Mouse (Mus musculus) megakaryocyte-erythroid progenitor cell, adult 5-6 weeks (primary cell): ENCODE measurements around the gene Myf6. TPM values are rescaled to one million over a fixed set of nuclear protein-coding genes. Genes with fewer than 3 reads are reported as not detected.

Source experiments
- ATAC-seq: replicated peaks from 2 replicates; pipeline ENCODE4 v1.8.0; 2016; ENCODE audit warnings: mild to moderate bottlenecking, inconsistent platforms; ENCODE audit not compliant: severe bottlenecking, poor library complexity, low FRiP score, low TSS enrichment
- total RNA-seq, 2 experiments: library from RNA; stranded (forward) in 1 of 2; stranded (reverse) in 1 of 2; fragments of 200-1000, 215-1000 nt in 1 of 2; fragments of >200 nt in 1 of 2; fragmentation: Nextera tagmentation in 1 of 2; gene quantifications; 2 replicates each; pipeline ENCODE4 v1.2.3; 2014 to 2017

Gene Myf6
- not detected in 2 replicates for total RNA-seq (2014; fragmentation: Nextera tagmentation)
- not detected in 2 replicates for total RNA-seq (2017)

- no peak for ATAC-seq
Measured at GRCm38 (mm10) chr10:107494568-107494967, at the start of gene Myf6. Gene Myf6, minus strand, starts transcription at chr10:107494737.

GRCm38 (mm10) chr10:107543026-107543425 lies 48.5 kb upstream of the Myf6 start:
- no peak for ATAC-seq

- no peak for ATAC-seq
Measured at GRCm38 (mm10) chr10:107528758-107529157, 34.2 kb upstream of the Myf6 start.

- ATAC-seq = no peak
Measured at GRCm38 (mm10) chr10:107519216-107519615, 24.7 kb upstream of the Myf6 start.

GRCm38 (mm10) chr10:107516641-107517040 lies 22.1 kb upstream of the Myf6 start:
- ATAC-seq = no peak

GRCm38 (mm10) chr10:107514735-107515134 lies 20.2 kb upstream of the Myf6 start:
- no peak for ATAC-seq

GRCm38 (mm10) chr10:107506397-107506796 lies 11.9 kb upstream of the Myf6 start:
- ATAC-seq = no peak

GRCm38 (mm10) chr10:107503430-107503829 lies 8.9 kb upstream of the Myf6 start:
- ATAC-seq = no peak

GRCm38 (mm10) chr10:107502193-107502592 lies 7.7 kb upstream of the Myf6 start:
- no peak for ATAC-seq

- no peak for ATAC-seq
Measured at GRCm38 (mm10) chr10:107499656-107500055, 5.1 kb upstream of the Myf6 start.

- ATAC-seq = no peak
Measured at GRCm38 (mm10) chr10:107496402-107496801, 1.9 kb upstream of the Myf6 start.

GRCm38 (mm10) chr10:107493580-107494474 lies 710 bp downstream of the Myf6 start:
- no peak for ATAC-seq

GRCm38 (mm10) chr10:107492867-107493579 lies 1.5 kb downstream of the Myf6 start:
- no peak for ATAC-seq

GRCm38 (mm10) chr10:107488654-107489315 lies 5.8 kb downstream of the Myf6 start:
- ATAC-seq = no peak

- no peak for ATAC-seq
Measured at GRCm38 (mm10) chr10:107486770-107487169, 7.8 kb downstream of the Myf6 start.

GRCm38 (mm10) chr10:107485870-107486269 lies 8.7 kb downstream of the Myf6 start, which contains the start of gene Myf5:
Gene Myf5, minus strand, starts transcription at chr10:107486134.
- no peak for ATAC-seq

GRCm38 (mm10) chr10:107484050-107484449 lies 10.5 kb downstream of the Myf6 start:
- no peak for ATAC-seq

GRCm38 (mm10) chr10:107473497-107473896 lies 21.0 kb downstream of the Myf6 start:
- no peak for ATAC-seq

GRCm38 (mm10) chr10:107471712-107472111 lies 22.8 kb downstream of the Myf6 start:
- no peak for ATAC-seq

GRCm38 (mm10) chr10:107467819-107468218 lies 26.7 kb downstream of the Myf6 start:
- no peak for ATAC-seq
